Mouse (Mus musculus) spleen, adult 2 months (tissue): ENCODE measurements around the gene Psmd8.

ENCODE experiments used
- CTCF ChIP-seq: fragments of 200-500 bp; IDR thresholded peaks from 2 replicates; pipeline ENCODE4 v1.5.1; 2011; ENCODE audit warnings: mild to moderate bottlenecking, inconsistent platforms; ENCODE audit not compliant: insufficient read depth, insufficient read length, insufficient replicate concordance; ENCODE audit errors: extremely low read depth
- POLR2A ChIP-seq: fragments of 200-500 bp; IDR thresholded peaks from 2 replicates; pipeline ENCODE4 v1.6.1; 2011; ENCODE audit warnings: low read depth, low read length, inconsistent platforms

DNA sequence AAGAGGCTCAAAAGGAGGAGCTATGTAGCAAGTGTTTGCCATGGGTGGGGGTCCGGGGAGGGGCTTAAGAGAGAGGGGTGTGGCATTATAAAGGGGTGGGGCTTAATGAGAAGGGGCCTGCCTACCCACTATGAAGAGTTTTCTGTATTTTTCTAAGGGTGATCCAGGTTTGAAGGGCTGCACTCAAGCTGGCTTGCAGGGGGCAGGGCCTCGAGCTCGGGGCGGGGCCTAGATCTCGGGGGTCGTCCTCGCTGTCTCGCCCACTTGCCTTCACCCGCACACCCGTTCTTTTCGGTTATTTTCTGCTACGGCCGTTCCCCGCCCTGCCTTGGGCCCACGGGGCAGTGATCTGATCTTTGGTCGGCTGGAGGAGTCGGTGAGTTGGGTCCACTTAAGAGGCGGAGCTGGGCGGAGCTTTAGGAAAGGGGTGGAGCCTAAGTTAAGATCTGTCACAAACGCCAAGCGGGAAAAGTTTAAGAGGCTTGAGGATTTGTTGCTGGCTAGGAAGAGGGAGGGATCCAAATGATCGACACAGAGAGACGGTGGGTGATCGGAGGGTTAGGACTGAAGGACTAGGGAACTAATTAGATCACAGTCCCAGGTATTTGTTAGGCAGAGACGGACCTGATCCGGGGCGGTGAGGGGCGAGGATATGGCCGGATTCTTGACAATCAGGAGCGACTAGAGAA, 10.3 kb downstream of the Psmd8 start, which contains the start of the genes Ggn and Spred3:
- TF ChIP-seq CTCF (no peak), POLR2A (no peak)
